Mouse (Mus musculus) embryonic facial prominence, embryonic 14.5 days (tissue): ENCODE data around the gene Tnrc6b. TPM values are rescaled to one million over a fixed set of nuclear protein-coding genes. Genes with fewer than 3 reads are reported as not detected.
A peak's percentile ranks its signal among the peaks of the same experiment; 100 is the strongest.

Experiments
- ATAC-seq: fragments of 200-750 bp; cut with Nextera tagmentation; 2 replicates; pipeline ENCODE4 v1.8.0; 2017; ENCODE audit warnings: low read depth, moderate number of reproducible peaks, moderate TSS enrichment
- DNase-seq: peaks from one replicate; pipeline ENCODE4 v3.0.0-alpha.2; 2015; ENCODE audit warnings: low spot score
- H3K27ac ChIP-seq: fragments of 300-500 bp; sonication (generic); replicated peaks from 2 replicates; pipeline ENCODE4 v1.5.1; 2014; ENCODE audit warnings: low read depth, mild to moderate bottlenecking, low read length, moderate library complexity
- H3K27me3 ChIP-seq: fragments of 300-500 bp; sonication (generic); replicated peaks from 2 replicates; pipeline ENCODE4 v1.6.1; 2014; ENCODE audit warnings: low read length; ENCODE audit not compliant: control insufficient read depth, insufficient read depth
- H3K36me3 ChIP-seq: fragments of 300-500 bp; sonication (generic); 2 replicates; pipeline ENCODE4 v1.6.1; 2014; ENCODE audit warnings: low read length, mixed read lengths; ENCODE audit not compliant: control insufficient read depth, insufficient read depth
- H3K4me1 ChIP-seq: fragments of 300-500 bp; sonication (generic); 2 replicates; pipeline ENCODE4 v1.6.1; 2014; ENCODE audit warnings: antibody characterized with exemption, low read length; ENCODE audit not compliant: control insufficient read depth, insufficient read depth
- H3K4me2 ChIP-seq: fragments of 300-500 bp; sonication (generic); 2 replicates; pipeline ENCODE4 v1.6.1; 2014; ENCODE audit warnings: low read depth, mild to moderate bottlenecking, low read length, moderate library complexity, mixed read lengths
- H3K4me3 ChIP-seq: fragments of 300-500 bp; sonication (generic); 2 replicates; pipeline ENCODE4 v1.5.1; 2014; ENCODE audit warnings: low read depth, mild to moderate bottlenecking, low read length
- H3K9ac ChIP-seq: fragments of 300-500 bp; sonication (generic); 2 replicates; pipeline ENCODE4 v1.6.1; 2014; ENCODE audit warnings: low read depth, mild to moderate bottlenecking, low read length, moderate library complexity, mixed read lengths
- H3K9me3 ChIP-seq: fragments of 300-500 bp; sonication (generic); 2 replicates; pipeline ENCODE4 v1.6.1; 2016; ENCODE audit warnings: low read length; ENCODE audit not compliant: control insufficient read depth
- WGBS: fragments of 180-500 bp; shearing (Covaris S2); extraction: QIAGEN DNeasy Blood & Tissue Kit; methylation state at CpG from one replicate; pipeline ENCODE4 v1.1.7; 2014; 5-methylcytosine and 5-hydroxymethylcytosine counted together
- polyA plus RNA-seq: library from polyadenylated mRNA; unstranded; fragments of >200 nt; fragmentation: Nextera tagmentation; extraction: Ambion mirVana; gene quantifications from 2 replicates; pipeline ENCODE4 v1.2.1, GENCODE M21; 2014

Gene Tnrc6b
- polyA plus RNA-seq, 1 experiment from 2014 or later = 12.5 TPM

DNA sequence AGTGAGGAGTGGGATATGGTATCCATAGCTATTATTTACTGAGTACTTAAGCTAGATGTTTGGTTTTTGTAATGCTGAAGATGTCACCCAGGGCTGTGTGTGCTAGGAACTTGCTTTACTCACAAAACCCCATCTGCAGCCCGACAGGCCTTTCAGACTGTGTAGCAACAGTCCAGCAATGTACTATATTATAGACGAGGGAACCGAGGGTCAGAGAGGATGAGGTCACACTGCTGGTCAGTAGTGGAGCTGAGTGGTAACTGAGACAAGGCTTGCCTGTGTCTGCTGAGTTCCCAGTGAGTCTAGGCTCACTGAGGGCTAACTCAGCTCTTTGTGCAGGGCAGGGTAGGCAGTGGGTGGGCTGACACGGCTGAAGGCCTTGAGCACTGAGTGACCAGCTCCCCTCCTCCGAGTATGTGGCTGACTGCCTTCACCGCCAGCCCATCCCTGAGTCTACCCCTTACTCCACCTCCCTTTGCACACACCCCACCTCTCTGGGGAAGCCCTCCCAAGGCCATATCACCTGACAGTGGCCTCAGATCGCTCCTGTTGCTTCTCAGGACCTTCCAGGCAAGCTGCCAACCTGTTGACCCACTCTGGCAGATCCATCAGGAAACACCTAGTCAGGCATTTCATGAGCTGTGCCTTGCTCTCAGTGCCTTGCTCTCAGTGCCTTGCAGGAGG, 30.6 kb upstream of the Tnrc6b start:
- ATAC-seq = no peak
- Histone ChIP-seq H3K9ac (no peak overlapping the region), H3K36me3 (no peaks in the 10 kb centered on the region), H3K4me3 (no peak overlapping the region), H3K27ac (0 out of 2 replicates have a peak overlapping the region, but pooled peaks have one; percentile 4), H3K9me3 (no peaks in the 10 kb centered on the region), H3K4me2 (no peak overlapping the region), H3K4me1 (peaks cover 11% of the 10 kb centered on the region), H3K27me3 (no peaks in the 10 kb centered on the region)
- peak; percentile 57 for DNase-seq
- WGBS = 49% methylated on average over 7 of the region's 7 CpGs

GRCm38 (mm10) chr15:80681466-80681881, 29.6 kb upstream of the Tnrc6b start:
- H3K36me3 ChIP-seq = no peaks in the 10 kb centered on the region
- H3K4me3 ChIP-seq = no peak overlapping the region
- ATAC-seq (no peak), DNase-seq (no peak)
- H3K4me1 ChIP-seq = peaks cover 11% of the 10 kb centered on the region
- H3K9me3 ChIP-seq = no peaks in the 10 kb centered on the region
- 66% methylated on average over 4 of the region's 4 CpGs for WGBS
- H3K4me2 ChIP-seq = no peak overlapping the region
- no peaks in the 10 kb centered on the region for H3K27me3 ChIP-seq
- H3K27ac ChIP-seq = no peak overlapping the region
- no peak overlapping the region for H3K9ac ChIP-seq

DNA sequence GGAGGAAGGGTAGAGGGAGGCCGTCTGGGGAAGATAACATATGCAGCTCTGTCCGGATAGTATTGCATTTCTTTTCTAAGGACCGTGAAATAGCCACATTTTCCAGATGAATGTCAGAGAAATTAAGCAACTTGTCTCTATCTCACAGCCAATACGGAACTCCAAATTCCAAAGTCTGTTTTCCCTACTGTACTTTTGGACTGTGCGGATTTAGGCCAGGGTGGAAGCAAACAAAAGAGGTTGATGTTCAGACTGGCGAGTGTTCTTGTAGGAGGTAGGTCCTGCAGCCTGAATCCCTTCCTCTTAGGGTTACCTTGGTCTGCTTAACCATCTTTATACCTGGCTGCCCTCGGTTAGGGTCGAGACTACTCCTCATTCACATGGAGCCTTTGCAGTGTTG, 28.8 kb upstream of the Tnrc6b start:
- no peaks in the 10 kb centered on the region for H3K36me3 ChIP-seq
- H3K9ac ChIP-seq = no peak overlapping the region
- ATAC-seq (no peak), DNase-seq (no peak)
- no peak overlapping the region for H3K27ac ChIP-seq
- H3K9me3 ChIP-seq = no peaks in the 10 kb centered on the region
- H3K4me3 ChIP-seq = no peak overlapping the region
- H3K4me2 ChIP-seq = no peak overlapping the region
- WGBS = 72% methylated on average over 8 of the region's 8 CpGs
- H3K4me1 ChIP-seq = peaks cover 11% of the 10 kb centered on the region
- no peaks in the 10 kb centered on the region for H3K27me3 ChIP-seq

- Histone ChIP-seq H3K27ac (no peak overlapping the region), H3K9ac (no peak overlapping the region), H3K4me3 (no peak overlapping the region), H3K9me3 (no peaks in the 10 kb centered on the region), H3K27me3 (no peaks in the 10 kb centered on the region), H3K36me3 (no peaks in the 10 kb centered on the region), H3K4me2 (no peak overlapping the region), H3K4me1 (peaks cover 11% of the 10 kb centered on the region)
- ATAC-seq = no peak; the same call in 1 of the 2 replicates
- WGBS = 74% methylated on average over 6 of the region's 6 CpGs
- DNase-seq = peak; percentile 44
Observed at GRCm38 (mm10) chr15:80683151-80683550, 28.0 kb upstream of the Tnrc6b start.

DNA sequence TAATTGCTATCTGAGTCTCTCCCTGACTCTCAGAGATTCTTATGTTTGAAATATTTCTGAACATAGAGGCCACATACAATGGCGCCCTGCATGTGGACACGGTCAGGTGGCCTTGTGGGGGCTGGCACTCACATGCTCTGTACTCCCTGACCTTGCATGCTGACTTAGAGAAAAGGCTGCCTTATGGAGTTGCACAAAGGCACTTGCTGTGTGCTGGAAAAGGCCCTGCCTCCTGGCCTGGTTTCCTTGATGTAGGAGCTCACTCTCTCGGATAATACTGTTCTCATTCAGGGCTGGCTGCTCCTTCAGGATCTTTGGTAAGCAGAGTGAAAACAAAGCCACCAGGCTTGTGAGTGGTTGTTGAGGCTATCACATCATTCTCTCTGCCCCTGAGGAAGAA, 27.1 kb upstream of the Tnrc6b start:
- Histone ChIP-seq H3K4me3 (no peak overlapping the region), H3K4me1 (peaks cover 10% of the 10 kb centered on the region)
- 61% methylated on average over 3 of the region's 3 CpGs for WGBS

DNA sequence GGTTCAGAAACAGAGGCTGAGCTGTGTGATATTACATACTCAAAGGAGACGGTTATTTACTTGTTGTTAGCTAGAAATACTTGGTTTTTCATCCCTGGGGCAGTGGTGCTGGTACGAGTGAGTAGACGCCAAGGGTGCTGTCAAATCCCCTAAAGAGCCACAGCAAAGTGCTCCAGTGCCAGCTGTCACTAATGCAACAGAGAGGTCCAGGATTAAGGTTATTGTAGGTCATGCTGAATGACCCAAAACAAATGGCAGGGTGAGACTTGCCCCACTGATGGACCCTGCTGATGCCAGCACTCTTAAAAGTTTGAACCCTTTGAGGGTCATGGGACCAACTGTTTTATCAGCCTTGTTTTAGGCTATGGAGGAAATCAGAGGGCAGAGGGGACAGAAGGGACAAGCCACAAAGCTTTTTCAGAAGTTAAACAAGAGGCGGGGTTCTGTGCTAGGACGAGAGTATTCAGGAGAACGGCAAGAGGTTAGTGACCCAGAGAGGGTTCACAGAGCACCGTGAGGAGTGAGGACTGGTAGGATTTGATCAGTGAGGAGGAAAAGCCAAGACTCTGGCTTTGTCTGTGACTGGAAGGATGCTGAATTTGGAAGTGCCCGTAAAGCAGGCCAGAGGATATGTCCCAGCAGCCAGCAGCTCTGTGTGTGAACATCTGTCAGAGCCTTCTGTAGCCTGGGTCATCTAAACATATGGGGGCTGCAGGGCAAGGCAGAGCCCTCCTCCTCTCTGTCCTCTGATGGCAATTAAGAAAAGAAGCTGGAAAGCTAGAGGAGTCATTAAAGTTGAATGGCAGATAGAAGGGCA, 26.1 kb upstream of the Tnrc6b start:
- Histone ChIP-seq H3K9me3 (no peaks in the 10 kb centered on the region), H3K9ac (no peak overlapping the region), H3K4me2 (no peak overlapping the region), H3K27ac (no peak overlapping the region), H3K4me3 (no peak overlapping the region), H3K4me1 (0 out of 2 replicates have a peak, but pooled peaks cover under 1% of the 10 kb centered on the region), H3K27me3 (no peaks in the 10 kb centered on the region), H3K36me3 (no peaks in the 10 kb centered on the region)
- DNase-seq (no peak), ATAC-seq (no peak)
- WGBS = 32% methylated on average over 8 of the region's 8 CpGs

More for the DNA sequence above, 27.1 kb upstream of the Tnrc6b start:
- ATAC-seq (no peak), DNase-seq (peak; percentile 27)
- H3K4me2 ChIP-seq = no peak overlapping the region
- no peaks in the 10 kb centered on the region for H3K27me3 ChIP-seq
- H3K36me3 ChIP-seq = no peaks in the 10 kb centered on the region
- H3K9me3 ChIP-seq = no peaks in the 10 kb centered on the region
- no peak overlapping the region for H3K9ac ChIP-seq
- no peak overlapping the region for H3K27ac ChIP-seq

- Histone ChIP-seq H3K9me3 (no peaks in the 10 kb centered on the region), H3K27me3 (no peaks in the 10 kb centered on the region), H3K9ac (no peak overlapping the region), H3K4me1 (no peaks in the 10 kb centered on the region), H3K4me3 (no peak overlapping the region), H3K27ac (no peak overlapping the region), H3K36me3 (no peaks in the 10 kb centered on the region), H3K4me2 (no peak overlapping the region)
- DNase-seq (peak; percentile 19), ATAC-seq (no peak)
- 33% methylated on average over 7 of the region's 7 CpGs for WGBS
Observed at GRCm38 (mm10) chr15:80685603-80685895, 25.6 kb upstream of the Tnrc6b start.

GRCm38 (mm10) chr15:80688536-80688935, 22.6 kb upstream of the Tnrc6b start:
- Histone ChIP-seq H3K9me3 (no peaks in the 10 kb centered on the region), H3K27ac (no peak overlapping the region), H3K27me3 (no peaks in the 10 kb centered on the region), H3K4me2 (no peak overlapping the region), H3K4me3 (no peak overlapping the region), H3K36me3 (no peaks in the 10 kb centered on the region), H3K9ac (no peak overlapping the region), H3K4me1 (no peaks in the 10 kb centered on the region)
- ATAC-seq = no peak
- DNase-seq = no peak
- 70% methylated on average over 7 of the region's 7 CpGs for WGBS
